Mouse (Mus musculus) heart, embryonic 13.5 days (tissue): Measurements from ENCODE around the gene Cfap157. TPM values are rescaled to one million over a fixed set of nuclear protein-coding genes. Genes with fewer than 3 reads are reported as not detected.
A peak's percentile ranks its signal among the peaks of the same experiment; 100 is the strongest.

ENCODE experiments used
- ATAC-seq: fragments of 200-750 bp; cut with Nextera tagmentation; 2 replicates; pipeline ENCODE4 v1.8.0; 2017; ENCODE audit warnings: moderate TSS enrichment; ENCODE audit not compliant: insufficient number of reproducible peaks, low FRiP score, low TSS enrichment; ENCODE audit errors: extremely low read depth
- H3K27ac ChIP-seq: fragments of 300-500 bp; sonication (generic); replicated peaks from 2 replicates; pipeline ENCODE4 v1.5.1; 2015; ENCODE audit warnings: moderate library complexity, mild to moderate bottlenecking, inconsistent platforms
- H3K27me3 ChIP-seq: fragments of 300-500 bp; sonication (generic); replicated peaks from 2 replicates; pipeline ENCODE4 v1.6.1; 2015; ENCODE audit warnings: mild to moderate bottlenecking, inconsistent platforms
- H3K36me3 ChIP-seq: fragments of 300-500 bp; sonication (generic); 2 replicates; pipeline ENCODE4 v1.6.1; 2015; ENCODE audit warnings: mild to moderate bottlenecking, inconsistent platforms
- H3K4me1 ChIP-seq: fragments of 300-500 bp; sonication (generic); 2 replicates; pipeline ENCODE4 v1.6.1; 2015; ENCODE audit warnings: inconsistent platforms
- H3K4me2 ChIP-seq: fragments of 300-500 bp; sonication (generic); 2 replicates; pipeline ENCODE4 v1.6.1; 2015; ENCODE audit warnings: inconsistent platforms, mild to moderate bottlenecking, moderate library complexity
- H3K4me3 ChIP-seq: fragments of 300-500 bp; sonication (generic); 2 replicates; pipeline ENCODE4 v1.5.1; 2015; ENCODE audit warnings: moderate library complexity, mild to moderate bottlenecking, inconsistent platforms
- H3K9ac ChIP-seq: fragments of 300-500 bp; sonication (generic); 2 replicates; pipeline ENCODE4 v1.6.1; 2015; ENCODE audit warnings: inconsistent platforms, mild to moderate bottlenecking, moderate library complexity
- H3K9me3 ChIP-seq: fragments of 300-500 bp; sonication (generic); 2 replicates; pipeline ENCODE4 v1.6.1; 2016; ENCODE audit warnings: inconsistent platforms
- WGBS: fragments of 180-500 bp; shearing (Covaris S2); methylation state at CpG from one replicate; pipeline ENCODE4 v1.1.7; 2015; ENCODE audit warnings: mixed read lengths; 5-methylcytosine and 5-hydroxymethylcytosine counted together
- polyA plus RNA-seq: library from polyadenylated mRNA; unstranded; fragments of >200 nt; fragmentation: Nextera tagmentation; extraction: Ambion mirVana; gene quantifications from 2 replicates; pipeline ENCODE4 v1.2.1, GENCODE M21; 2015

The Cfap157 gene
- polyA plus RNA-seq, 1 experiment from 2014 or later: 0.45 TPM

DNA sequence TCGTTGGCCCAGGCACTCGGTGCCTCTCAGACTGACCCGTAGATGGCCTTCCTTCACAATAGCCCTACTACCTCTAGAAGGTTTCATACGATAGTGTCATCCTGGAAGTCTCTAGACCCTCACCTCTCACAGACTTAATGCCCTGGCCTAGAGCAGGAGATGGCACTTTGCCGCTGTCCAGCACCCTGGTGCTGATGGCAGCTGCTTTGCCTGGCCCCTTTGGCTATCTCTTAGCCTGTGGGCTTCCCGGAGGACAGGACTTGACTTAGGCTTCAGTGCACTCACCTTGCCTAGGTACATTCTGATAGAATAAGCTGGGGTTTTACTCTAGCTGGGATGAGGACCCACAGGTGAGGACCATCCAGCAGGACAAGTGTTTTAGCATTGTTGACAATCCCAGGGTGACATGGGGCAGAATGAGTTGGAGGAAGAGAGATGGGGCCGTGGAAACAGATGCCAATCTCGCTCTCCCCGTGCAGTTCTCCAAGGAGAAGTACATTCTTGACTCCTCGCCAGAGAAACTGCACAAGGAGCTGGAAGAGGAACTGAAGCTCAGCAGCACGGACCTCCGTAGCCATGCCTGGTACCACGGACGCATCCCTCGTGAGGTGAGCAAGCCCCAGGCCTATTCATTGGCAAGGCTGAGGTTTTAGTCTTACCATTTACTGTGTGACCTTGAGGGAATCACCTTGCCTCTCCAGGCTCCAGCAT lies 39.8 kb downstream of the Cfap157 start:
- Histone ChIP-seq H3K4me1 (peaks cover 20% of the 10 kb centered on the region), H3K9ac (no peak overlapping the region), H3K4me3 (no peak overlapping the region), H3K27ac (no peak overlapping the region), H3K9me3 (no peaks in the 10 kb centered on the region), H3K4me2 (no peak overlapping the region), H3K27me3 (peaks cover 47% of the 10 kb centered on the region), H3K36me3 (peaks cover 46% of the 10 kb centered on the region)
- no peak for ATAC-seq
- WGBS: 63% methylated on average over 15 of the region's 15 CpGs

DNA sequence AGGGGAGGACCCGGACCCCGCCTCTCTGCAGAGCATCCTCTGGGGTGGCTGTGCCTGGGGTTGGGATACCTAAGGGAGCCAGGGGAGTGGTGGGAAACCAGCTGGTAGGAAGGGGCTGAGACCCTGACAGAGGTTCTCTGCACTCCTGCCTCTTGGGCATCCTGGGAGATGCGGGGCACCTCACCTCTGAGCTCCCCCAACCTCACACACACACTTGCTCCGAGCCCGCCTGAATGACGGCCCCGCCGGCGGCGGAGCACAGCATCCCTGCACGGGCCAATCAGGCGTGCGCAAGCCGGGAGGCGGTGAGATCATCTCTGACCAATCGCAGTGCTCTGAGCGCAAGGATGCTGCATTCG lies 42.1 kb downstream of the Cfap157 start:
- H3K9ac ChIP-seq: peak overlapping the region; percentile 73
- H3K27me3 ChIP-seq: peaks cover 50% of the 10 kb centered on the region
- peaks cover 35% of the 10 kb centered on the region for H3K36me3 ChIP-seq
- H3K4me3 ChIP-seq: peak overlapping the region; percentile 52
- H3K4me2 ChIP-seq: peak overlapping the region; percentile 76
- H3K27ac ChIP-seq: no peak overlapping the region
- 17% methylated on average over 18 of the region's 18 CpGs for WGBS
- ATAC-seq: no peak
- H3K4me1 ChIP-seq: peaks cover 25% of the 10 kb centered on the region
- H3K9me3 ChIP-seq: no peaks in the 10 kb centered on the region

DNA sequence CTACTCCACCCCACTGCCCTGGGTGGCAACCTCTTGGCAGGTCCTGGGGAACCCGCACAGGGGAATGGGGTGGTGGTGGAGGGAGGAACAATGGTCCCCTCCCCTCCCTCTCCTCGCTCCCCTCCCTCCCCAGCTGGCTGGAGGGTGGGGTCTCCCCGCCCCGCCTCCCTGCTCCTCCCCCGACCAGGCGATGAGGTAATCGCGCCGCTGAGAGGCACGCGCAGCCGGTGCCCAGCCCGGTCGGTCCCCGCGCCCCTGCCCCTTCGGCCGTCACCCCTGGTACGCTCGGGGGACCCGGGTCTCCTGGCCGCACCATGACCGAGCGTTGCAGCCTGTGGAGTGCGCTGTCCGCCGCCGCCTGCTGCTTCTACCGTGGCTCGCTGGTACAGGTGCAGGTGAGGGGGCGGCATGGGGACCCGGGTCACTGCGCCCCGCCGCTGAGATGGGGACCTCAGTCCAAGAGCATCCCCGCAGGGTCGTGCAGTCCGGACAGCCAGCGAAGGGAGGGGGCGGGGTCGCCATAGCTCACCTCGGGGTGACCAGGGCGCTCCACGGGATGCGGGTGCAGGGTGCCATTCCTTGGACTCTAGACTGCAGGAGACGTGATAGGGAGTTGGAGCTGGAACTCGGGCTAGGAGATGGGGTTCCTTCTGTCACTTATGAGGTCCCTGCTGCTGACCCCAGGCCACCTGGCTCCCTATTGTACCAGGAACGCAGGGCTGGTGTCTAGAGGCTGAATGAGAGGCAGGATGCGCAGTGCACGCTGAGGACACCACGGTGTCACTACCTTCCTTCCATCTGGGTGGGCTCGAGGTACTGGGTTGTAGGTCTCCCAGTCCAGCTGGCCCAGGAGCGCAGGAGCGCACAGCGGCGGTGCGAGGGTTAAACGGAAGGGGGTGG lies 42.7 kb downstream of the Cfap157 start:
- peak overlapping the region; percentile 73 for H3K9ac ChIP-seq
- ATAC-seq: peak; percentile 37; the same call in 1 of the 2 replicates

DNA sequence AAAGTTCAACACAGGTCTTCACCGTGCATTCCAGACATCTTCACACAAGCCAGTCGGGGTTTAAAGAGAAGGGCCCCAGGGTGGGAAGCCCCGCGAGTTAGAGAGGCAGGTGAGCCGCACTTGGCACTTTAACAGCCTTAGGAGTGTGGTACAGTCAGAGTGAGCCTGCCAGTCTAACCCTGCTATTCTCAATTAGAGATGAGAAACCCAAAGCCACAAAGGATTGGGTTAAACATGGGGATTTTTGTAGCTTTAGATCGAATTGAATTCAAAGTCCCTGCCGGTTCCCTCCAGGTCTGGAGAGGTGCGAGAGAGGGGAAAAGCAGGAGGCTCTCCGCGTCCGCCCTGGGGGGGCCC lies 43.3 kb downstream of the Cfap157 start, which contains the start of gene 6330409D20Rik:
Gene 6330409D20Rik, minus strand, starts transcription at position 101 of the 357 bp plus-strand sequence.
- Histone ChIP-seq H3K4me3 (peak within 1 kb of the TSS; percentile 52), H3K4me2 (peak within 1 kb of the TSS; percentile 76), H3K27me3 (peaks cover 50% of the 10 kb centered on the region), H3K9me3 (no peaks in the 10 kb centered on the region), H3K9ac (peak within 1 kb of the TSS; percentile 73), H3K27ac (no peak within 1 kb of the TSS), H3K36me3 (peaks cover 23% of the 10 kb centered on the region), H3K4me1 (peaks cover 31% of the 10 kb centered on the region)
- ATAC-seq: no peak
- 12% methylated on average over 11 of the region's 11 CpGs for WGBS

More for the DNA sequence above, 42.7 kb downstream of the Cfap157 start:
- peaks cover 25% of the 10 kb centered on the region for H3K4me1 ChIP-seq
- H3K27ac ChIP-seq: no peak overlapping the region
- H3K27me3 ChIP-seq: peaks cover 50% of the 10 kb centered on the region
- H3K9me3 ChIP-seq: no peaks in the 10 kb centered on the region
- H3K4me2 ChIP-seq: peak overlapping the region; percentile 76
- H3K4me3 ChIP-seq: peak overlapping the region; percentile 52
- WGBS: 4% methylated on average over 54 of the region's 58 CpGs
- peaks cover 29% of the 10 kb centered on the region for H3K36me3 ChIP-seq

DNA sequence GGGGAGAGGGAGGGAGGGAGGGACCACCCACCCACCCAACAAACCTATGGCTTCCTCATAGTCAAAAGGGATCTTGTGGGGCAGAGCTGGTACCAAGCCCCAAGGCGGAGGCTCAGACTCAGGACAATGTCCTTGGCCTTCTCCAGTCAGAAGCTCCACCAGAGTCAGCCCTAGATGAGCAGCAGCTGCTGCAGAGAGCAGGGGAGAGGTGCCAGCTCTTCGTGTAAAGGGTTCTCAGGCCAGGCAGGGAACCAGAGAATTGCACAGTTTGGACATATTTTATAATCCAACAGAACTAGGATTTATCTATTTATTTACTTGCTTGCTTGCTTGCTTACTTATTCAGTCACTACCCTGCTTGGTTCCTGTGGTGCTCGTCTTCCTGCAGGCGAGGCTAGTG lies 44.9 kb downstream of the Cfap157 start:
- H3K27ac ChIP-seq: no peak overlapping the region
- H3K36me3 ChIP-seq: peaks cover 11% of the 10 kb centered on the region
- H3K4me3 ChIP-seq: no peak overlapping the region
- peaks cover 50% of the 10 kb centered on the region for H3K27me3 ChIP-seq
- no peaks in the 10 kb centered on the region for H3K9me3 ChIP-seq
- 61% methylated on average over 4 of the region's 4 CpGs for WGBS
- no peak overlapping the region for H3K4me2 ChIP-seq
- H3K9ac ChIP-seq: no peak overlapping the region
- ATAC-seq: no peak
- H3K4me1 ChIP-seq: peaks cover 46% of the 10 kb centered on the region

DNA sequence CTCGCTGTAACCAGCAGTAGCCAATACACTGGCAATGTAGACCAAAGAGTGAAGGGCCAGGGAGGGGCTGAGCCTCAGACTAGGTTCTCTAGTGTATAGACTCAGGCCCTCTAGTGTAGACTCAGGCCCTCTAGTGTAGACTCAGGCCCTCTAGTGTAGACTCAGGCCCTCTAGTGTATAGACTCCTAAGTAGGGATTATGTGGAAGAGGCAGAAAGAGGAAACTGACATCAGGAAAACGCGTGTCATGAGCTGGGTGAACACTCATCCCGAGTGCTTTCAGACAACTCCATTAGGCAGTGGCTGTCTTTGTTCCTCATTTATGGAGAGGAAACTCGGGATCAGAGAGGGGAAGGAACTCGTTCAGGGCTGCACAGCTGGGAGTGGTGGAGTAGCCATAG lies 47.2 kb downstream of the Cfap157 start:
- WGBS: 49% methylated on average over 6 of the region's 6 CpGs
- peaks cover 59% of the 10 kb centered on the region for H3K4me1 ChIP-seq
- 0 out of 2 replicates have a peak overlapping the region, but pooled peaks have one; percentile 83 for H3K27ac ChIP-seq

DNA sequence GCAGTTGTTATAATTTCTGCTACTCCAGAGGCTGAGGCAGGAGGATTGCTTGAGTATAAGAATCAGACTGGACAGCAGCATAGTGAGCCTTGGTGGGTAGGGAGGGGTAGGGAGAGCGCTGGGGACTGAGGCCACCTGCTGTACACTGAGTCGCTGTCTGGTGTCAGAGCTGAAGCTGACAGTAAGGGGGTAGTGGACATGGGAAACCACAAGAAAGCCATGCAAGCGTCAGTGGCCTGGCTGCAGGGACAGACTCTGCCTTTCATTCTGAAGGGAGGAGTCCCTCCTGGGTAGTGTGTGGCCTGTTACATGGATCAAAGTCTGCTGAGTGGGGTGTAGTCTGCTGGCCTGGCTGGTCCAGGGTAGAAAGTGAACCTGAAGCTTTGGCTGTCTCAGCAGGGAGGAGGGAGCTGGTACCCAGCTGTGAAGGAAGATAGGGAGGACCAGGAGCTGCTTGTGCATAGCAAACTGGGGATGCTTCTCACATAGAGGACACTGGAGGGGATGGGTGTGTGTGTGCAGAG lies 47.9 kb downstream of the Cfap157 start:
- Histone ChIP-seq H3K4me3 (no peak overlapping the region), H3K27ac (peak overlapping the region; percentile 83), H3K4me2 (0 out of 2 replicates have a peak overlapping the region, but pooled peaks have one; percentile 10), H3K27me3 (peaks cover 22% of the 10 kb centered on the region), H3K4me1 (peaks cover 59% of the 10 kb centered on the region), H3K36me3 (peaks cover 14% of the 10 kb centered on the region), H3K9me3 (no peaks in the 10 kb centered on the region), H3K9ac (peak overlapping the region; percentile 50; the same call in 1 of the 2 replicates)
- no peak for ATAC-seq
- WGBS: 48% methylated on average over 3 of the region's 3 CpGs

More for the DNA sequence above, 47.2 kb downstream of the Cfap157 start:
- Histone ChIP-seq H3K4me3 (no peak overlapping the region), H3K36me3 (peaks cover 14% of the 10 kb centered on the region), H3K9ac (no peak overlapping the region), H3K9me3 (no peaks in the 10 kb centered on the region), H3K27me3 (peaks cover 29% of the 10 kb centered on the region), H3K4me2 (no peak overlapping the region)
- no peak for ATAC-seq

DNA sequence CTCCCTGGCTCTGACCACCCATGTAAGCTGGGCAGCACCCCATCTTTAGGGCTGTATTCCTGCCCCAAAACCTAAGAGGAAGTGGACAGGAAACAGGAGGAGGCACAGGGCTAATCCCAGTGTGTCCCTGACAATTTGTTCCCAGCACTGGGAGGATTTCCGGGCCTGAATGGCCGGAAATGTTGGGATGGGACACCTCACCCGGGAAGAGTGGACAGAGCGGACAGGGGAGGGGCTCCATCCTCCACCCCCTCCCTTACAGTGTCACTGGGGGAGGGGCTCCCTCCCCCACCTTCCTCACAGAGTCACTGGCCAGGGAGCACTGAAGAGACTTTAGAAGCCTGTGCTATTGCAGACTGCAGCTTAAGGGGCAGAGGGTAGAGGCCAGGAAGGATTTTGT lies 49.3 kb downstream of the Cfap157 start:
- peaks cover 14% of the 10 kb centered on the region for H3K36me3 ChIP-seq
- H3K27ac ChIP-seq: peak overlapping the region; percentile 83
- no peaks in the 10 kb centered on the region for H3K9me3 ChIP-seq
- H3K27me3 ChIP-seq: peaks cover 8% of the 10 kb centered on the region
- WGBS: 50% methylated on average over 4 of the region's 4 CpGs
- ATAC-seq: no peak
- no peak overlapping the region for H3K4me3 ChIP-seq
- H3K4me2 ChIP-seq: peak overlapping the region; percentile 33
- peaks cover 64% of the 10 kb centered on the region for H3K4me1 ChIP-seq
- H3K9ac ChIP-seq: no peak overlapping the region

DNA sequence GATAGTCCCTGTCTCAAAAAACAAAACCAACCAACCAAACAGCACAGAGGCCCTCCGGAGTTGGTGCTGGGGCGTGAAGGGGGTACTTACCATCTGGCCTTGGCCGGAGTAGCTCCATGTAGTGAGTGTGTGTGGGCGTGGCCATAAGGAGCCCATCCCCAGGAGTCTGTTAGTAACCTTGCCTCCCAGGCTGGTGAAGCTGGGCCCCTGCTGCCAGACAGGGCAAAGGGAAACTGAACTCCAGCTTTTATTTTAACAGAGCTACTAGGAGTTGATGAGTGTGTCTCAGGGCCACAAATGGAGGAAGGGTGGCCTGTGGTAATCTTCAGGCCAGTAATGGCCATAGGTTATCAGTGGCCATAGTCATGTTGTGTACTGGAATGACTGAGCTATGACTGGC lies 49.7 kb downstream of the Cfap157 start:
- H3K4me3 ChIP-seq: no peak overlapping the region
- no peak for ATAC-seq
- peaks cover 14% of the 10 kb centered on the region for H3K36me3 ChIP-seq
- H3K4me2 ChIP-seq: peak overlapping the region; percentile 17; the same call in 1 of the 2 replicates
- H3K9ac ChIP-seq: no peak overlapping the region; the same call in 1 of the 2 replicates
- 40% methylated on average over 4 of the region's 4 CpGs for WGBS
- H3K9me3 ChIP-seq: no peaks in the 10 kb centered on the region
- peak overlapping the region; percentile 83 for H3K27ac ChIP-seq
- H3K4me1 ChIP-seq: peaks cover 69% of the 10 kb centered on the region
- H3K27me3 ChIP-seq: peaks cover 3% of the 10 kb centered on the region

DNA sequence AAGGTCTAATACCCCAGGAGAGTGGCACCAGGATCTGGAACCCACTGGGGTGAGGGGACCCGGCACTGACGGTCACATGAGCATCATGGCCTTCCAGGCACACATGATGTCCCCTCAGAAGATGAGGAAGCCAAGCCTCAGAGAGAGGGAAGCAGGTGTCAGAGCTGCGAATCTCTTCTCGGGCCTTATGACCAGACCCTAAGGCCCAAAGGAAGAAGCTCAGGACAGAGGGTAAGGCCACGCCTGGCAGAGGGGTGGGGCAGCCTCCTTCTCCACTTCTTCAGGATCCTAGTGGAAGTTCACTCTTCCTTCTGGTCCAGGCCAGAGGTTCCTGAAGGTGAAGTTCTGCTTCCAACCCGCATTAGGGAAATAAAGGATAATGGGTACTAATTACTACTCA lies 51.5 kb downstream of the Cfap157 start:
- Histone ChIP-seq H3K4me2 (no peak overlapping the region), H3K4me1 (peaks cover 75% of the 10 kb centered on the region), H3K9ac (no peak overlapping the region), H3K9me3 (no peaks in the 10 kb centered on the region), H3K36me3 (peaks cover 8% of the 10 kb centered on the region), H3K4me3 (no peak overlapping the region), H3K27ac (peak overlapping the region; percentile 83), H3K27me3 (no peaks in the 10 kb centered on the region; the same call in 1 of the 2 replicates)
- WGBS: 62% methylated on average over 6 of the region's 6 CpGs
- no peak for ATAC-seq

DNA sequence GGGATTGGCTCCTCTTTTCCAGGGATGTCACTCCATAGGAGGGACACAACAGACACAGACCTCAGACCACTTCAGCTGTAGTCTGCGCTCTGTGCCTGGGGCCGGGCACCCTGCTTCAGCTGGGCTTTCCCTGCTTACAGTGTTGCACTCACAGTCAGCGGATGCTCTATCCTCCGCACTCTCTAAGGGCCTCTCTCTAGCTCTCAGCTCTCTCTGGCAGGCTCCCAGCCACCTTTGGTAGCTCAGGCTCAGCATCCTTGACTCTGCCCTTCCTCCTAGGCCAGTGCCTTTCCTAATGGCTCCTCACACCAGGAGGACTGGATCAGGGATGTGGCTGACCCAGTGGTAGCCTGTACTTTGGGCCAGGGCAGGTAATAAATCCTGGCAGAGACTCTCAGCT lies 52.3 kb downstream of the Cfap157 start:
- Histone ChIP-seq H3K4me3 (no peak overlapping the region), H3K4me2 (peak overlapping the region; percentile 73)

More for the DNA sequence above, 52.3 kb downstream of the Cfap157 start:
- no peaks in the 10 kb centered on the region; the same call in 1 of the 2 replicates for H3K27me3 ChIP-seq
- peak overlapping the region; percentile 83 for H3K27ac ChIP-seq
- H3K9me3 ChIP-seq: no peaks in the 10 kb centered on the region
- 0 out of 2 replicates have a peak overlapping the region, but pooled peaks have one; percentile 69 for H3K9ac ChIP-seq
- no peak for ATAC-seq
- peaks cover 78% of the 10 kb centered on the region for H3K4me1 ChIP-seq
- 58% methylated on average over 4 of the region's 4 CpGs for WGBS
- 0 out of 2 replicates have a peak, but pooled peaks cover 3% of the 10 kb centered on the region for H3K36me3 ChIP-seq
